Mouse (Mus musculus): ENCODE data around the gene Apoa5.

Apoa5 gene

GRCm38 (mm10) chr9:46268343-46268873 lies at the start of gene Apoa5:
Gene Apoa5, plus strand, starts transcription at chr9:46268633.
- DNase-seq (ENCODE audit: extremely low spot score, low read depth, low spot score), result no peak

GRCm38 (mm10) chr9:46223090-46223489 lies 45.3 kb upstream of the Apoa5 start:
- no peak for DNase-seq (ENCODE audit: extremely low spot score, low read depth, low spot score)

GRCm38 (mm10) chr9:46224101-46224500 lies 44.3 kb upstream of the Apoa5 start:
- DNase-seq (ENCODE audit: extremely low spot score, low read depth, low spot score), result no peak

GRCm38 (mm10) chr9:46224945-46225660 lies 43.3 kb upstream of the Apoa5 start:
- no peak for DNase-seq (ENCODE audit: extremely low spot score, low read depth, low spot score)

GRCm38 (mm10) chr9:46227064-46227614 lies 41.3 kb upstream of the Apoa5 start:
- DNase-seq (ENCODE audit: extremely low spot score, low read depth, low spot score), result no peak

GRCm38 (mm10) chr9:46228491-46228890 lies 39.9 kb upstream of the Apoa5 start, which contains the start of gene Apoa1:
Gene Apoa1, plus strand, starts transcription at chr9:46228580.
- DNase-seq (ENCODE audit: extremely low spot score, low read depth, low spot score), result no peak

GRCm38 (mm10) chr9:46229573-46230449 lies 38.6 kb upstream of the Apoa5 start:
- DNase-seq (ENCODE audit: extremely low spot score, low read depth, low spot score), result peak; percentile 71

GRCm38 (mm10) chr9:46230450-46230975 lies 37.9 kb upstream of the Apoa5 start:
- no peak for DNase-seq (ENCODE audit: extremely low spot score, low read depth, low spot score)

GRCm38 (mm10) chr9:46235196-46235595 lies 33.2 kb upstream of the Apoa5 start:
- no peak for DNase-seq (ENCODE audit: extremely low spot score, low read depth, low spot score)

- DNase-seq (ENCODE audit: extremely low spot score, low read depth, low spot score), result no peak
Measured at GRCm38 (mm10) chr9:46235596-46235648, 33.0 kb upstream of the Apoa5 start, which contains the start of gene Apoc3. Gene Apoc3, minus strand, starts transcription at chr9:46235636.

- DNase-seq (ENCODE audit: extremely low spot score, low read depth, low spot score), result no peak
Measured at GRCm38 (mm10) chr9:46235649-46236048, 32.8 kb upstream of the Apoa5 start.

- DNase-seq (ENCODE audit: extremely low spot score, low read depth, low spot score), result no peak
Measured at GRCm38 (mm10) chr9:46238850-46239249, 29.6 kb upstream of the Apoa5 start.

- DNase-seq (ENCODE audit: extremely low spot score, low read depth, low spot score), result no peak
Measured at GRCm38 (mm10) chr9:46240526-46241153, 27.8 kb upstream of the Apoa5 start, which contains the start of gene Apoa4. Gene Apoa4, plus strand, starts transcription at chr9:46240696.

- no peak for DNase-seq (ENCODE audit: extremely low spot score, low read depth, low spot score)
Measured at GRCm38 (mm10) chr9:46241818-46242217, 26.6 kb upstream of the Apoa5 start.

GRCm38 (mm10) chr9:46243122-46243521 lies 25.3 kb upstream of the Apoa5 start:
- DNase-seq (ENCODE audit: extremely low spot score, low read depth, low spot score), result no peak

GRCm38 (mm10) chr9:46243584-46243983 lies 24.8 kb upstream of the Apoa5 start:
- DNase-seq (ENCODE audit: extremely low spot score, low read depth, low spot score), result no peak

GRCm38 (mm10) chr9:46246752-46247324 lies 21.6 kb upstream of the Apoa5 start:
- DNase-seq (ENCODE audit: extremely low spot score, low read depth, low spot score), result peak; percentile 77

GRCm38 (mm10) chr9:46256177-46256576 lies 12.3 kb upstream of the Apoa5 start:
- no peak for DNase-seq (ENCODE audit: extremely low spot score, low read depth, low spot score)

GRCm38 (mm10) chr9:46256658-46257385 lies 11.6 kb upstream of the Apoa5 start:
- no peak for DNase-seq (ENCODE audit: extremely low spot score, low read depth, low spot score)

GRCm38 (mm10) chr9:46257546-46257945 lies 10.9 kb upstream of the Apoa5 start:
- no peak for DNase-seq (ENCODE audit: extremely low spot score, low read depth, low spot score)

Measured in hindlimb bud, embryonic 11.5 days (tissue).